In genomic region chr11:87790088-87790487, GRCm38 (mm10) we compare ENCODE assay signal across 30 mouse cellular contexts. TPM values are rescaled to one million over a fixed set of nuclear protein-coding genes. Genes with fewer than 3 reads are reported as not detected.
DNase-seq lines count a peak whose midpoint lies in the region; ATAC-seq lines count a peak whose summit lies in the region.
"Had no signal": no experiment of that assay in that cellular context is flagged by ENCODE, and none has a peak within 500 bp of the region (broad histone marks: within the 10 kb centered on the region; RNA-seq: fewer than 3 reads in every experiment).

No protein-coding gene starts in this region.

- no peaks in the 10 kb centered on the region for H3K4me1 ChIP-seq in midbrain, embryonic 13.5 days (replicated peaks)
- no peaks in the 10 kb centered on the region; the same call in 1 of the 2 replicates for H3K4me1 ChIP-seq in liver, embryonic 12.5 days
- H3K4me1 ChIP-seq: embryonic facial prominence, embryonic 12.5 days; embryonic facial prominence, embryonic 15.5 days had no signal

- H3K9ac ChIP-seq in midbrain, embryonic 13.5 days (replicated peaks) = no peak overlapping the region
- no peak overlapping the region for H3K9ac ChIP-seq in liver, embryonic 12.5 days
- H3K9ac ChIP-seq: embryonic facial prominence, embryonic 12.5 days; embryonic facial prominence, embryonic 15.5 days; forebrain, postnatal 0 days; hindbrain, embryonic 14.5 days had no signal

- H3K27ac ChIP-seq in midbrain, embryonic 13.5 days = no peak overlapping the region
- H3K27ac ChIP-seq in liver, embryonic 12.5 days = no peak overlapping the region
- H3K27ac ChIP-seq: embryonic facial prominence, embryonic 12.5 days; embryonic facial prominence, embryonic 15.5 days; gastrocnemius, adult 2 months; hindbrain, embryonic 14.5 days; hindbrain, postnatal 0 days had no signal

- WGBS in midbrain, embryonic 13.5 days = 88% methylated on average over 6 of the region's 6 CpGs
- WGBS in liver, embryonic 12.5 days (ENCODE audit: insufficient replicate concordance) = 24% methylated on average over 6 of the region's 6 CpGs

- H3K4me3 ChIP-seq in midbrain, embryonic 13.5 days (replicated peaks) = no peak overlapping the region
- H3K4me3 ChIP-seq in liver, embryonic 12.5 days = no peak overlapping the region
- H3K4me3 ChIP-seq: embryonic facial prominence, embryonic 12.5 days; embryonic facial prominence, embryonic 15.5 days; gastrocnemius, adult 2 months had no signal

- peaks cover 7% of the 10 kb centered on the region for H3K36me3 ChIP-seq in midbrain, embryonic 13.5 days
- no peaks in the 10 kb centered on the region for H3K36me3 ChIP-seq in liver, embryonic 12.5 days
- H3K36me3 ChIP-seq: embryonic facial prominence, embryonic 12.5 days; embryonic facial prominence, embryonic 15.5 days had no signal

- no peak overlapping the region for H3K4me2 ChIP-seq in midbrain, embryonic 13.5 days (replicated peaks)
- H3K4me2 ChIP-seq in liver, embryonic 12.5 days = no peak overlapping the region
- H3K4me2 ChIP-seq: embryonic facial prominence, embryonic 12.5 days; embryonic facial prominence, embryonic 15.5 days; heart, embryonic 11.5 days; hindbrain, embryonic 14.5 days had no signal

- peak; percentile 57 for ATAC-seq in granulocyte monocyte progenitor cell, adult 5-6 weeks (replicated peaks; ENCODE audit: poor library complexity, severe bottlenecking)
- peak; percentile 59 for ATAC-seq in megakaryocyte progenitor cell, adult 5-6 weeks (replicated peaks; ENCODE audit: poor library complexity)
- ATAC-seq in midbrain, embryonic 13.5 days = no peak
- no peak for ATAC-seq in liver, embryonic 12.5 days
- ATAC-seq: forebrain, embryonic 14.5 days; forebrain, postnatal 0 days; hindbrain, postnatal 0 days; inflammation-experienced regulatory T-cells, adult 6 months; intestine, embryonic 16.5 days had no signal

- peak; percentile 66 for DNase-seq in MEL-GATA-1-ER (ENCODE audit: extremely low read depth, low read depth)
- DNase-seq in thymus, postnatal 25 days = no peak
- DNase-seq: adrenal gland, adult 2 months; adrenal gland, postnatal 14 days; cerebellum, adult 11-12 months; cerebellum, adult 8-10 months; cerebellum, postnatal 10 days; cerebellum, postnatal 36 days; forebrain, postnatal 0 days; gastrocnemius, adult 2 months; gastrocnemius, postnatal 25 days; heart, adult 11 months; heart, postnatal 36 days had no signal

- H3K9me3 ChIP-seq in midbrain, embryonic 13.5 days = no peaks in the 10 kb centered on the region
- no peaks in the 10 kb centered on the region for H3K9me3 ChIP-seq in liver, embryonic 12.5 days (replicated peaks)
- H3K9me3 ChIP-seq: embryonic facial prominence, embryonic 12.5 days; embryonic facial prominence, embryonic 15.5 days had no signal

- H3K27me3 ChIP-seq in midbrain, embryonic 13.5 days = 0 out of 2 replicates have a peak, but pooled peaks cover 2% of the 10 kb centered on the region
- H3K27me3 ChIP-seq in liver, embryonic 12.5 days (replicated peaks) = 0 out of 2 replicates have a peak, but pooled peaks cover 10% of the 10 kb centered on the region
- H3K27me3 ChIP-seq: embryonic facial prominence, embryonic 12.5 days; embryonic facial prominence, embryonic 15.5 days had no signal

RNA-seq across cellular contexts. Expression of gene Mpo, which starts 3.3 kb away (rescaled TPM):
- total RNA-seq in granulocyte monocyte progenitor cell, adult 5-6 weeks (2014; fragmentation: Nextera tagmentation) = 13,307 and 13,753 TPM in 2 replicates
- 9,750 and 13,011 TPM in 2 replicates for total RNA-seq in granulocyte monocyte progenitor cell, adult 5-6 weeks (2017)
- total RNA-seq in megakaryocyte progenitor cell, adult 5-6 weeks (2015) = 13,257 and 15,415 TPM in 2 replicates
- 8,081 and 8,928 TPM in 2 replicates for total RNA-seq in megakaryocyte progenitor cell, adult 5-6 weeks (2017)
- 0.31 and 0.41 TPM in 2 replicates for polyA plus RNA-seq in midbrain, embryonic 13.5 days (2015; fragmentation: Nextera tagmentation; extraction: Ambion mirVana)
- polyA plus RNA-seq in liver, embryonic 12.5 days (2016; fragmentation: Nextera tagmentation; extraction: Ambion mirVana) = 209 and 217 TPM in 2 replicates
- total RNA-seq: ES-E14; gastrocnemius, adult 2 months; gastrocnemius, postnatal 25 days; heart, postnatal 36 days had no signal
- polyA plus RNA-seq: adrenal gland, adult 2 months; forebrain, postnatal 0 days; frontal cortex, adult 2 months; inflammation-experienced regulatory T-cells, adult 6 months had no signal

RNA-seq across cellular contexts. Expression of gene Tspoap1, which starts 29.7 kb away (rescaled TPM):
- total RNA-seq in granulocyte monocyte progenitor cell, adult 5-6 weeks (2014; fragmentation: Nextera tagmentation) = 100 and 132 TPM in 2 replicates
- 51.8 and 56.2 TPM in 2 replicates for total RNA-seq in granulocyte monocyte progenitor cell, adult 5-6 weeks (2017)
- 34.1 and 38.5 TPM in 2 replicates for total RNA-seq in megakaryocyte progenitor cell, adult 5-6 weeks (2015)
- total RNA-seq in megakaryocyte progenitor cell, adult 5-6 weeks (2017) = 47.0 and 66.4 TPM in 2 replicates
- 41.1 and 48.7 TPM in 2 replicates for polyA plus RNA-seq in midbrain, embryonic 13.5 days (2015; fragmentation: Nextera tagmentation; extraction: Ambion mirVana)
- 5.9 and 6.2 TPM in 2 replicates for polyA plus RNA-seq in liver, embryonic 12.5 days (2016; fragmentation: Nextera tagmentation; extraction: Ambion mirVana)
- total RNA-seq: gastrocnemius, adult 2 months had no signal
- polyA plus RNA-seq: heart, postnatal 0 days had no signal

RNA-seq across cellular contexts. Expression of gene Lpo, which starts 38.0 kb away (rescaled TPM):
- total RNA-seq in granulocyte monocyte progenitor cell, adult 5-6 weeks (2014; fragmentation: Nextera tagmentation) = not detected in 2 replicates
- total RNA-seq in granulocyte monocyte progenitor cell, adult 5-6 weeks (2017) = not detected in 2 replicates
- 0.05 TPM in 1 of 2 replicates, not detected in the other for total RNA-seq in megakaryocyte progenitor cell, adult 5-6 weeks (2015)
- 0.03 TPM in 1 of 2 replicates, not detected in the other for total RNA-seq in megakaryocyte progenitor cell, adult 5-6 weeks (2017)
- 0.49 and 0.54 TPM in 2 replicates for polyA plus RNA-seq in midbrain, embryonic 13.5 days (2015; fragmentation: Nextera tagmentation; extraction: Ambion mirVana)
- not detected in 2 replicates for polyA plus RNA-seq in liver, embryonic 12.5 days (2016; fragmentation: Nextera tagmentation; extraction: Ambion mirVana)
- total RNA-seq: adrenal gland, adult 2 months; adrenal gland, postnatal 14 days; adrenal gland, postnatal 4 days; ES-E14; gastrocnemius, adult 2 months; gastrocnemius, postnatal 25 days; heart, adult 8-10 months; heart, postnatal 36 days had no signal
- polyA plus RNA-seq: adrenal gland, adult 2 months; heart, postnatal 0 days; inflammation-experienced regulatory T-cells, adult 6 months had no signal

RNA-seq across cellular contexts. Expression of gene Supt4a, which starts 52.7 kb away (rescaled TPM):
- total RNA-seq in granulocyte monocyte progenitor cell, adult 5-6 weeks (2014; fragmentation: Nextera tagmentation) = 130 and 136 TPM in 2 replicates
- total RNA-seq in granulocyte monocyte progenitor cell, adult 5-6 weeks (2017) = 58.6 and 81.1 TPM in 2 replicates
- 147 and 161 TPM in 2 replicates for total RNA-seq in megakaryocyte progenitor cell, adult 5-6 weeks (2015)
- 52.8 and 63.7 TPM in 2 replicates for total RNA-seq in megakaryocyte progenitor cell, adult 5-6 weeks (2017)
- polyA plus RNA-seq in midbrain, embryonic 13.5 days (2015; fragmentation: Nextera tagmentation; extraction: Ambion mirVana) = 165 and 177 TPM in 2 replicates
- 207 and 209 TPM in 2 replicates for polyA plus RNA-seq in liver, embryonic 12.5 days (2016; fragmentation: Nextera tagmentation; extraction: Ambion mirVana)

Comparison
In these comparisons a context has a peak if more than half of its experiments do, and no peak if none do; other contexts are left out.
1. ATAC-seq: peak in granulocyte monocyte progenitor cell, adult 5-6 weeks (single experiment) and megakaryocyte progenitor cell, adult 5-6 weeks (single experiment); none in midbrain, embryonic 13.5 days (single experiment) and liver, embryonic 12.5 days (single experiment).